Mouse (Mus musculus) MEL (cell line): ENCODE data around the gene Gorasp1.

Experiments
- CTCF ChIP-seq, 3 experiments: IDR thresholded peaks in 2 of 3; conservative IDR thresholded peaks in 1 of 3; 2 replicates each; pipeline ENCODE4 v1.5.1; 2011 to 2012; ENCODE audit warnings: low read length in 3 of 3, low read depth in 2 of 3, mild to moderate bottlenecking in 2 of 3, improper control_type of control experiment in 1 of 3, inconsistent platforms in 1 of 3, mixed read lengths in 1 of 3, moderate library complexity in 1 of 3; ENCODE audit not compliant: control insufficient read depth in 1 of 3, insufficient read depth in 1 of 3, poor library complexity in 1 of 3, severe bottlenecking in 1 of 3
- GATA1 ChIP-seq: IDR thresholded peaks from 2 replicates; pipeline ENCODE4 v1.6.1; 2011; ENCODE audit warnings: low read depth, low read length, improper control_type of control experiment
- KAT2A ChIP-seq: conservative IDR thresholded peaks from 2 replicates; pipeline ENCODE4 v1.6.1; 2012; ENCODE audit warnings: low read depth, low read length, improper control_type of control experiment, inconsistent platforms
- MAZ ChIP-seq: IDR thresholded peaks from 2 replicates; pipeline ENCODE4 v1.6.1; 2012; ENCODE audit warnings: low read depth, mild to moderate bottlenecking, inconsistent platforms, low read length, improper control_type of control experiment
- NELFE ChIP-seq: IDR thresholded peaks from 2 replicates; pipeline ENCODE4 v1.6.1; 2011; ENCODE audit warnings: low read depth, low read length, improper control_type of control experiment
- POLR2A ChIP-seq, 2 experiments: IDR thresholded peaks; 2 replicates each; pipeline ENCODE4 v1.6.1; 2011 to 2012; ENCODE audit warnings: low read length in 2 of 2, mild to moderate bottlenecking in 2 of 2, control low read depth in 1 of 2, improper control_type of control experiment in 1 of 2, low read depth in 1 of 2, moderate library complexity in 1 of 2; ENCODE audit not compliant: control insufficient read depth in 1 of 2, insufficient read depth in 1 of 2, poor library complexity in 1 of 2
- POLR2AphosphoS5 ChIP-seq: IDR thresholded peaks from 2 replicates; pipeline ENCODE4 v1.6.1; 2012; ENCODE audit warnings: low read depth, borderline replicate concordance, mild to moderate bottlenecking, inconsistent platforms, low read length, moderate library complexity, mixed read lengths
- USF2 ChIP-seq, 2 experiments: IDR thresholded peaks; 2 replicates each; pipeline ENCODE4 v1.6.1; 2011 to 2012; ENCODE audit warnings: improper control_type of control experiment in 2 of 2, low read length in 2 of 2, borderline replicate concordance in 1 of 2, inconsistent platforms in 1 of 2, low read depth in 1 of 2, mild to moderate bottlenecking in 1 of 2; ENCODE audit not compliant: insufficient read depth in 1 of 2
- ZMIZ1 ChIP-seq: IDR thresholded peaks from 2 replicates; pipeline ENCODE4 v1.6.1; 2012; ENCODE audit warnings: low read depth, mild to moderate bottlenecking, inconsistent platforms, low read length, improper control_type of control experiment, moderate library complexity

DNA sequence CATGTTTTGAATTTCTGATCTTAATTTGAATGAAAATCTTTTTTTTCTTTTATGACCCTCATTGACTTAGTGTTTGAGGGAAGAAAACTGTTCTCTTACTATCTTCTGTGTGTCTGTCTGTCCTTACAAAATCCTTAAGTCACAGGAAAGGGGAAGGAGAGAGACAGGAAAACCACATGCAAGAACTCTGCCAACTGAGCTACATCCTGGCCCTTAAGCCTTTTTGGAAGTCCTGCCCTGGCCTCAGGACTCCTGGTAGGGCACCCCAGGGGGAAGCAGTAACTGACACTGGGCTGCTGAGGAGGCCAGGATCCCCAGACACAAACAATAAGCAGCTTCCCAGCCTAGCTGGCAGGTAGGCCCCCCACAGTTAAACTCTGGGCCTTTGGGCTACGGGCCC, 6.0 kb upstream of the Gorasp1 start:
- TF ChIP-seq POLR2A (IDR thresholded peaks at IDR 0.05; ENCODE audit: control insufficient read depth in 1 of 2, insufficient read depth in 1 of 2, low read depth in 1 of 2, low read length in 2 of 2, poor library complexity in 1 of 2), result no peak
- TF ChIP-seq CTCF (IDR thresholded peaks at IDR 0.05 in 2 of 3, conservative IDR thresholded peaks at IDR 0.05 in 1 of 3; ENCODE audit: control insufficient read depth in 1 of 3, insufficient read depth in 1 of 3, low read depth in 2 of 3, low read length in 3 of 3, poor library complexity in 1 of 3, severe bottlenecking in 1 of 3), result no peak
- no peak for TF ChIP-seq POLR2AphosphoS5
- TF ChIP-seq GATA1, result no peak
- no peak for TF ChIP-seq NELFE
- no peak for TF ChIP-seq USF2 (IDR thresholded peaks at IDR 0.05; ENCODE audit: borderline replicate concordance in 1 of 2, insufficient read depth in 1 of 2, low read depth in 1 of 2, low read length in 2 of 2)
- TF ChIP-seq KAT2A, result no peak
- TF ChIP-seq MAZ, result no peak
- TF ChIP-seq ZMIZ1, result no peak
